Mouse (Mus musculus): ENCODE measurements around the gene Clasrp. TPM values are rescaled to one million over a fixed set of nuclear protein-coding genes. Genes with fewer than 3 reads are reported as not detected.
A peak's percentile ranks its signal among the peaks of the same experiment; 100 is the strongest.

Clasrp gene
- polyA plus RNA-seq, 2 experiments = 46.5 to 174 TPM

GRCm38 (mm10) chr7:19628536-19629360 is 24.5 kb upstream of the Clasrp start:
- no peaks in the 10 kb centered on the region for H3K4me1 ChIP-seq (ENCODE audit: control insufficient read depth, insufficient read depth, low read length)
- peak overlapping the region; percentile 59 for H3K9ac ChIP-seq (ENCODE audit: low read depth, low read length, severe bottlenecking)
- ATAC-seq (ENCODE audit: low FRiP score, low read depth) (peak; percentile 88), DNase-seq (ENCODE audit: low spot score) (peak; percentile 92)
- no peaks in the 10 kb centered on the region for H3K9me3 ChIP-seq (ENCODE audit: control insufficient read depth, low read length)
- H3K27me3 ChIP-seq (ENCODE audit: control insufficient read depth, insufficient read depth, low read length) = no peaks in the 10 kb centered on the region
- TF ChIP-seq POLR2A (IDR thresholded peaks at IDR 0.05; ENCODE audit: borderline replicate concordance, extremely low read depth, insufficient read depth, insufficient read length) = no peak
- peaks cover 17% of the 10 kb centered on the region for H3K36me3 ChIP-seq (ENCODE audit: control insufficient read depth, insufficient read depth, low read length)
- WGBS = 3% methylated on average over 49 of the region's 57 CpGs
- peak overlapping the region; percentile 79 for H3K27ac ChIP-seq (replicated peaks; ENCODE audit: low read depth, low read length)
- H3K4me2 ChIP-seq (replicated peaks; ENCODE audit: low read depth, low read length, severe bottlenecking) = peak overlapping the region; percentile 93
- peak overlapping the region; percentile 75 for H3K4me3 ChIP-seq (replicated peaks; ENCODE audit: low read length)

DNA sequence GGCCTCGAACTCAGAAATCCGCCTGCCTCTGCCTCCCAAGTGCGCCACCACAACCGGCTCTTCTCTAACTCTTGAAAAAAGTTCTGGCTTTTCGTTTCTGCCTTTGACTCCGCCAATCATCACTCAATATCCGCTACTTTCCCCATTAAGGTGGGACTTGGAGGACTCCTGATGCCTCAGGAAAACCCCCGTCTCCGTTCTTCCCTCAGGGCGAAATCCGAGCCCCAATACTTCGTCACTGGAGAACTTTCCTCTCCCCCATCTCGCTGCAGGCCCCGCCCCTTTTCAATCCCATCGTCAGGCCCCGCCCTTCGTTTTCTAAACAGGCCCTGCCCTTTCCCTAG is 23.9 kb upstream of the Clasrp start:
- ATAC-seq (ENCODE audit: low FRiP score, low read depth) (no peak), DNase-seq (ENCODE audit: low spot score) (no peak)
- H3K4me2 ChIP-seq (replicated peaks; ENCODE audit: low read depth, low read length, severe bottlenecking) = peak overlapping the region; percentile 93
- H3K27me3 ChIP-seq (ENCODE audit: control insufficient read depth, insufficient read depth, low read length) = no peaks in the 10 kb centered on the region
- WGBS = 16% methylated on average over 17 of the region's 17 CpGs
- TF ChIP-seq POLR2A (IDR thresholded peaks at IDR 0.05; ENCODE audit: borderline replicate concordance, extremely low read depth, insufficient read depth, insufficient read length) = no peak
- H3K4me1 ChIP-seq (ENCODE audit: control insufficient read depth, insufficient read depth, low read length) = no peaks in the 10 kb centered on the region
- peaks cover 12% of the 10 kb centered on the region for H3K36me3 ChIP-seq (ENCODE audit: control insufficient read depth, insufficient read depth, low read length)
- H3K4me3 ChIP-seq (replicated peaks; ENCODE audit: low read length) = peak overlapping the region; percentile 75
- H3K9ac ChIP-seq (ENCODE audit: low read depth, low read length, severe bottlenecking) = no peak overlapping the region
- no peaks in the 10 kb centered on the region for H3K9me3 ChIP-seq (ENCODE audit: control insufficient read depth, low read length)
- peak overlapping the region; percentile 21; the same call in 1 of the 2 replicates for H3K27ac ChIP-seq (replicated peaks; ENCODE audit: low read depth, low read length)

DNA sequence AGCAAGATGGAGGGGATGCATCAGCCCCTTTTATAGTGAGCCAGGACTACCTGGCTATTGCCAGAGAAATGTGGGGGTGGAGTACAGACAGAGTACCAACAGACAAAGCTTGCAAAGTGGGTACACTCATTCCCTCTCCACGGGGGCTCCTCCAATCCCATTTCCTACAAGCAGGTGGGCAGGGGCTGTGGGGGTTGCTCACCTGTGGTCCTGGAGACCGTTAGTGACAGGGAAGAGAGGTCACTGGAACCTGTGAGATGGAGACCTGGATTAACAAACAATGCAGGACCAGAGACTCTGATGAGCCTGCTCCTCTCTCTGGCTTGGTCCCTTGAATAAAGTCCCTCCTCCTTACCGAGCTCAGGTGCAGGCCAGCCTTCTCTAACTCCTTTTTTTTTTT is 23.4 kb upstream of the Clasrp start:
- peak overlapping the region; percentile 93 for H3K4me2 ChIP-seq (replicated peaks; ENCODE audit: low read depth, low read length, severe bottlenecking)
- 71% methylated on average over 3 of the region's 3 CpGs for WGBS
- H3K4me3 ChIP-seq (replicated peaks; ENCODE audit: low read length) = peak overlapping the region; percentile 75
- DNase-seq (ENCODE audit: low spot score) (no peak), ATAC-seq (ENCODE audit: low FRiP score, low read depth) (no peak)
- TF ChIP-seq POLR2A (IDR thresholded peaks at IDR 0.05; ENCODE audit: borderline replicate concordance, extremely low read depth, insufficient read depth, insufficient read length) = no peak
- peaks cover 7% of the 10 kb centered on the region for H3K36me3 ChIP-seq (ENCODE audit: control insufficient read depth, insufficient read depth, low read length)
- no peaks in the 10 kb centered on the region for H3K9me3 ChIP-seq (ENCODE audit: control insufficient read depth, low read length)
- no peak overlapping the region for H3K27ac ChIP-seq (replicated peaks; ENCODE audit: low read depth, low read length)
- H3K4me1 ChIP-seq (ENCODE audit: control insufficient read depth, insufficient read depth, low read length) = no peaks in the 10 kb centered on the region
- no peaks in the 10 kb centered on the region for H3K27me3 ChIP-seq (ENCODE audit: control insufficient read depth, insufficient read depth, low read length)
- H3K9ac ChIP-seq (ENCODE audit: low read depth, low read length, severe bottlenecking) = no peak overlapping the region

DNA sequence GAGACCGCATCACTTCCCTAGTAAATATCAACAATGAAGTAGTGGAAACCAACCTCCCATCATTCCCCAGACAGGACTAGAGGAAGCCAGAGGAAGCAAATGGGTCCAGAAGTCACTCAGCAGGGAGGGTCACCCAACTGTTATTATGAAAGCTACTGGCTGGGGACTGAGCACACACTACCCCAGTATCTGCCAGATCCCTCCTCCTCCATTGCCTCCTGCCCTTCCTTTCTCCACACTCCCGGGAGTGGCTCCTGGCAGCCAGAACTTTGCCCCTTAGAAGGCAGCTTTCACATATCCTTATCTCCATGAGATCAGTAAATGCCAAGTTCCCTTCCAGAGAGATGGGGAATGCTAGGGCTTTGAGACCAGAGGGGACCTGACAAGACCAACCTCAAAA is 19.1 kb upstream of the Clasrp start:
- no peak for DNase-seq (ENCODE audit: low spot score)
- Histone ChIP-seq H3K36me3 (ENCODE audit: control insufficient read depth, insufficient read depth, low read length) (0 out of 2 replicates have a peak, but pooled peaks cover 3% of the 10 kb centered on the region), H3K9me3 (ENCODE audit: control insufficient read depth, low read length) (no peaks in the 10 kb centered on the region), H3K4me2 (replicated peaks; ENCODE audit: low read depth, low read length, severe bottlenecking) (no peak overlapping the region), H3K9ac (ENCODE audit: low read depth, low read length, severe bottlenecking) (no peak overlapping the region), H3K4me1 (ENCODE audit: control insufficient read depth, insufficient read depth, low read length) (0 out of 2 replicates have a peak, but pooled peaks cover 2% of the 10 kb centered on the region), H3K27ac (replicated peaks; ENCODE audit: low read depth, low read length) (no peak overlapping the region), H3K4me3 (replicated peaks; ENCODE audit: low read length) (no peak overlapping the region), H3K27me3 (ENCODE audit: control insufficient read depth, insufficient read depth, low read length) (no peaks in the 10 kb centered on the region)
- WGBS = 73% methylated on average over 2 of the region's 2 CpGs
- no peak for TF ChIP-seq POLR2A (IDR thresholded peaks at IDR 0.05; ENCODE audit: borderline replicate concordance, extremely low read depth, insufficient read depth, insufficient read length)
- no peak for ATAC-seq (ENCODE audit: low FRiP score, low read depth)

GRCm38 (mm10) chr7:19622241-19622640 is 18.0 kb upstream of the Clasrp start:
- ATAC-seq (ENCODE audit: low FRiP score, low read depth) = no peak
- 21% methylated on average over 6 of the region's 6 CpGs for WGBS

More at GRCm38 (mm10) chr7:19622241-19622640, 18.0 kb upstream of the Clasrp start:
- no peak for TF ChIP-seq POLR2A (IDR thresholded peaks at IDR 0.05; ENCODE audit: borderline replicate concordance, extremely low read depth, insufficient read depth, insufficient read length)
- DNase-seq (ENCODE audit: low spot score) = no peak
- Histone ChIP-seq H3K9me3 (ENCODE audit: control insufficient read depth, low read length) (no peaks in the 10 kb centered on the region), H3K27ac (replicated peaks; ENCODE audit: low read depth, low read length) (no peak overlapping the region), H3K27me3 (ENCODE audit: control insufficient read depth, insufficient read depth, low read length) (no peaks in the 10 kb centered on the region), H3K4me1 (ENCODE audit: control insufficient read depth, insufficient read depth, low read length) (0 out of 2 replicates have a peak, but pooled peaks cover 2% of the 10 kb centered on the region), H3K4me2 (replicated peaks; ENCODE audit: low read depth, low read length, severe bottlenecking) (no peak overlapping the region), H3K4me3 (replicated peaks; ENCODE audit: low read length) (no peak overlapping the region), H3K36me3 (ENCODE audit: control insufficient read depth, insufficient read depth, low read length) (0 out of 2 replicates have a peak, but pooled peaks cover 3% of the 10 kb centered on the region), H3K9ac (ENCODE audit: low read depth, low read length, severe bottlenecking) (no peak overlapping the region)
